Mouse (Mus musculus) adrenal gland, postnatal 25 days (tissue): Measurements from ENCODE around the gene Calm2. TPM values are rescaled to one million over a fixed set of nuclear protein-coding genes. Genes with fewer than 3 reads are reported as not detected.
A peak's percentile ranks its signal among the peaks of the same experiment; 100 is the strongest.

Experiments
- DNase-seq: peaks from one replicate; pipeline ENCODE4 v3.0.0; 2021; ENCODE audit warnings: mixed read lengths
- long read RNA-seq: library from polyadenylated mRNA; stranded (forward); transcript quantifications from one replicate; pipeline ENCODE4 v2.0.0, GENCODE M21; 2021
- total RNA-seq: library from RNA; stranded (reverse); gene quantifications from 2 replicates; pipeline ENCODE4 v1.2.3, GENCODE M21; 2021

The Calm2 gene
- total RNA-seq = 525 and 582 TPM in 2 replicates
- long read RNA-seq, transcript Calm2-201 (6 exons, 1,205 nt) = major isoform, 371 of 381 reads
- long read RNA-seq, partial matches to known transcripts = 4 of 381 reads
- long read RNA-seq, other reads (novel, unspliced or antisense) = 3 of 381 reads

- peak; percentile 99 for DNase-seq
These were observed at the start of gene Calm2 for GRCm38 (mm10) chr17:87446767-87447611. Gene Calm2 (minus strand): TSS chr17:87446935.

GRCm38 (mm10) chr17:87495504-87495903 lies 48.8 kb upstream of the Calm2 start:
- no peak for DNase-seq

GRCm38 (mm10) chr17:87494310-87494709 lies 47.6 kb upstream of the Calm2 start:
- DNase-seq = no peak

GRCm38 (mm10) chr17:87492286-87492685 lies 45.6 kb upstream of the Calm2 start:
- no peak for DNase-seq

- peak; percentile 36 for DNase-seq
These were observed 43.6 kb upstream of the Calm2 start for GRCm38 (mm10) chr17:87490295-87490694.

GRCm38 (mm10) chr17:87485751-87486150 lies 39.0 kb upstream of the Calm2 start:
- DNase-seq = no peak

GRCm38 (mm10) chr17:87482867-87483266 lies 36.1 kb upstream of the Calm2 start:
- DNase-seq = peak; percentile 13

GRCm38 (mm10) chr17:87478569-87478968 lies 31.8 kb upstream of the Calm2 start:
- peak; percentile 18 for DNase-seq

- DNase-seq = no peak
These were observed 30.9 kb upstream of the Calm2 start for GRCm38 (mm10) chr17:87477611-87478010.

- no peak for DNase-seq
These were observed 28.6 kb upstream of the Calm2 start for GRCm38 (mm10) chr17:87475356-87475755.

GRCm38 (mm10) chr17:87474501-87474795 lies 27.7 kb upstream of the Calm2 start:
- no peak for DNase-seq

GRCm38 (mm10) chr17:87473736-87474500 lies 27.2 kb upstream of the Calm2 start:
- DNase-seq = peak; percentile 49

GRCm38 (mm10) chr17:87473441-87473735 lies 26.7 kb upstream of the Calm2 start:
- DNase-seq = no peak

GRCm38 (mm10) chr17:87472879-87473278 lies 26.1 kb upstream of the Calm2 start:
- DNase-seq = no peak

GRCm38 (mm10) chr17:87471661-87472060 lies 24.9 kb upstream of the Calm2 start:
- no peak for DNase-seq

- DNase-seq = no peak
These were observed 24.1 kb upstream of the Calm2 start for GRCm38 (mm10) chr17:87470797-87471196.

GRCm38 (mm10) chr17:87470282-87470681 lies 23.5 kb upstream of the Calm2 start:
- DNase-seq = no peak

GRCm38 (mm10) chr17:87469428-87469827 lies 22.7 kb upstream of the Calm2 start:
- no peak for DNase-seq

- DNase-seq = no peak
These were observed 21.9 kb upstream of the Calm2 start for GRCm38 (mm10) chr17:87468616-87469015.

- DNase-seq = no peak
These were observed 14.8 kb upstream of the Calm2 start for GRCm38 (mm10) chr17:87461499-87461896.

- no peak for DNase-seq
These were observed 14.1 kb upstream of the Calm2 start for GRCm38 (mm10) chr17:87460669-87461498.
